Mouse (Mus musculus): Measurements from ENCODE around the gene Gm49380.
A peak's percentile ranks its signal among the peaks of the same experiment; 100 is the strongest.

Gene Gm49380

GRCm38 (mm10) chr9:44047571-44048490, 65.5 kb downstream of the Gm49380 start:
- no peak for DNase-seq (ENCODE audit: low spot score in 2 of 2)

- DNase-seq (ENCODE audit: low spot score in 2 of 2), result no peak
Observed at GRCm38 (mm10) chr9:44047071-44047470, 66.2 kb downstream of the Gm49380 start.

- no peak for DNase-seq (ENCODE audit: low spot score in 2 of 2)
Observed at GRCm38 (mm10) chr9:44046426-44046825, 66.9 kb downstream of the Gm49380 start.

GRCm38 (mm10) chr9:44045884-44046272, 67.4 kb downstream of the Gm49380 start:
- DNase-seq (ENCODE audit: low spot score in 2 of 2), result no peak

- DNase-seq (ENCODE audit: low spot score in 2 of 2), result no peak
Observed at GRCm38 (mm10) chr9:44045158-44045883, 68.0 kb downstream of the Gm49380 start.

- no peak for DNase-seq (ENCODE audit: low spot score in 2 of 2)
Observed at GRCm38 (mm10) chr9:44044426-44045157, 68.7 kb downstream of the Gm49380 start.

GRCm38 (mm10) chr9:44043708-44044425, 69.4 kb downstream of the Gm49380 start:
- DNase-seq (ENCODE audit: low spot score in 2 of 2), result no peak

GRCm38 (mm10) chr9:44042836-44043707, 70.2 kb downstream of the Gm49380 start, which contains the start of gene Thy1:
Gene Thy1 (plus strand): TSS chr9:44043384.
- peak; percentile 69 to 73 for DNase-seq (ENCODE audit: low spot score in 2 of 2)

- DNase-seq (ENCODE audit: low spot score in 2 of 2), result no peak
Observed at GRCm38 (mm10) chr9:44042396-44042680, 71.0 kb downstream of the Gm49380 start.

GRCm38 (mm10) chr9:44041511-44042395, 71.5 kb downstream of the Gm49380 start:
- DNase-seq (ENCODE audit: low spot score in 2 of 2), result no peak

GRCm38 (mm10) chr9:44037106-44037505, 76.2 kb downstream of the Gm49380 start:
- no peak for DNase-seq (ENCODE audit: low spot score in 2 of 2)

GRCm38 (mm10) chr9:44033957-44034727, 79.2 kb downstream of the Gm49380 start:
- DNase-seq (ENCODE audit: low spot score in 2 of 2), result no peak

GRCm38 (mm10) chr9:44033317-44033716, 80.0 kb downstream of the Gm49380 start:
- DNase-seq (ENCODE audit: low spot score in 2 of 2), result no peak

- DNase-seq (ENCODE audit: low spot score in 2 of 2), result no peak
Observed at GRCm38 (mm10) chr9:44031946-44032345, 81.4 kb downstream of the Gm49380 start.

GRCm38 (mm10) chr9:44031079-44031478, 82.2 kb downstream of the Gm49380 start:
- DNase-seq (ENCODE audit: low spot score in 2 of 2), result no peak

GRCm38 (mm10) chr9:44030646-44031045, 82.7 kb downstream of the Gm49380 start:
- no peak for DNase-seq (ENCODE audit: low spot score in 2 of 2)

GRCm38 (mm10) chr9:44029580-44030236, 83.6 kb downstream of the Gm49380 start:
- DNase-seq (ENCODE audit: low spot score in 2 of 2), result no peak

GRCm38 (mm10) chr9:44024096-44024495, 89.2 kb downstream of the Gm49380 start:
- DNase-seq (ENCODE audit: low spot score in 2 of 2), result no peak
